Mouse (Mus musculus): Measurements from ENCODE around the gene Aifm2. TPM values are rescaled to one million over a fixed set of nuclear protein-coding genes. Genes with fewer than 3 reads are reported as not detected.

Gene Aifm2
- polyA plus RNA-seq (2014; fragmentation: Nextera tagmentation; extraction: Ambion mirVana), result 4.4 and 5.2 TPM in 2 replicates

GRCm38 (mm10) chr10:61714771-61715461, at the start of gene Aifm2:
Gene Aifm2 (plus strand): TSS chr10:61715263.
- Histone ChIP-seq H3K27me3 (replicated peaks; ENCODE audit: control insufficient read depth, insufficient read depth, low read length) (no peaks in the 10 kb centered on the region), H3K4me3 (ENCODE audit: low read depth, low read length) (peak within 1 kb of the TSS; percentile 42), H3K27ac (ENCODE audit: low read depth, low read length) (no peak within 1 kb of the TSS), H3K9ac (ENCODE audit: low read length) (peak within 1 kb of the TSS; percentile 55), H3K36me3 (ENCODE audit: control insufficient read depth, insufficient read depth, low read length) (no peaks in the 10 kb centered on the region), H3K4me2 (ENCODE audit: low read length) (peak within 1 kb of the TSS; percentile 78), H3K4me1 (ENCODE audit: control insufficient read depth, insufficient read depth, low read length) (peaks cover 3% of the 10 kb centered on the region; the same call in 1 of the 2 replicates), H3K9me3 (replicated peaks; ENCODE audit: control insufficient read depth, low read length) (no peaks in the 10 kb centered on the region)
- WGBS, result 15% methylated on average over 29 of the region's 36 CpGs
- DNase-seq (ENCODE audit: low spot score) (peak; percentile 44), ATAC-seq (peak; percentile 62)

GRCm38 (mm10) chr10:61665651-61666050, 49.4 kb upstream of the Aifm2 start:
- peaks cover 71% of the 10 kb centered on the region for H3K36me3 ChIP-seq (ENCODE audit: control insufficient read depth, insufficient read depth, low read length)

GRCm38 (mm10) chr10:61669289-61669688, 45.8 kb upstream of the Aifm2 start:
- DNase-seq (ENCODE audit: low spot score) (peak; percentile 56), ATAC-seq (peak; percentile 42; the same call in 1 of the 2 replicates)

More at GRCm38 (mm10) chr10:61665651-61666050, 49.4 kb upstream of the Aifm2 start:
- H3K4me1 ChIP-seq (ENCODE audit: control insufficient read depth, insufficient read depth, low read length), result 0 out of 2 replicates have a peak, but pooled peaks cover 6% of the 10 kb centered on the region
- H3K9ac ChIP-seq (ENCODE audit: low read length), result no peak overlapping the region
- H3K27me3 ChIP-seq (replicated peaks; ENCODE audit: control insufficient read depth, insufficient read depth, low read length), result no peaks in the 10 kb centered on the region
- H3K4me2 ChIP-seq (ENCODE audit: low read length), result no peak overlapping the region
- ATAC-seq (no peak), DNase-seq (ENCODE audit: low spot score) (no peak)
- 96% methylated on average over 3 of the region's 3 CpGs for WGBS
- H3K27ac ChIP-seq (ENCODE audit: low read depth, low read length), result no peak overlapping the region
- no peaks in the 10 kb centered on the region for H3K9me3 ChIP-seq (replicated peaks; ENCODE audit: control insufficient read depth, low read length)
- H3K4me3 ChIP-seq (ENCODE audit: low read depth, low read length), result no peak overlapping the region

GRCm38 (mm10) chr10:61669896-61670295, 45.2 kb upstream of the Aifm2 start:
- peaks cover 86% of the 10 kb centered on the region for H3K36me3 ChIP-seq (ENCODE audit: control insufficient read depth, insufficient read depth, low read length)
- no peaks in the 10 kb centered on the region for H3K9me3 ChIP-seq (replicated peaks; ENCODE audit: control insufficient read depth, low read length)
- no peaks in the 10 kb centered on the region for H3K27me3 ChIP-seq (replicated peaks; ENCODE audit: control insufficient read depth, insufficient read depth, low read length)
- H3K9ac ChIP-seq (ENCODE audit: low read length), result no peak overlapping the region
- H3K4me3 ChIP-seq (ENCODE audit: low read depth, low read length), result no peak overlapping the region
- no peaks in the 10 kb centered on the region for H3K4me1 ChIP-seq (ENCODE audit: control insufficient read depth, insufficient read depth, low read length)
- DNase-seq (ENCODE audit: low spot score), result no peak
- no peak for ATAC-seq
- no peak overlapping the region for H3K27ac ChIP-seq (ENCODE audit: low read depth, low read length)
- no peak overlapping the region for H3K4me2 ChIP-seq (ENCODE audit: low read length)

More at GRCm38 (mm10) chr10:61669289-61669688, 45.8 kb upstream of the Aifm2 start:
- 36% methylated on average over 7 of the region's 7 CpGs for WGBS
- H3K9me3 ChIP-seq (replicated peaks; ENCODE audit: control insufficient read depth, low read length), result no peaks in the 10 kb centered on the region
- no peaks in the 10 kb centered on the region for H3K4me1 ChIP-seq (ENCODE audit: control insufficient read depth, insufficient read depth, low read length)
- no peak overlapping the region for H3K27ac ChIP-seq (ENCODE audit: low read depth, low read length)
- H3K4me2 ChIP-seq (ENCODE audit: low read length), result no peak overlapping the region
- no peak overlapping the region for H3K9ac ChIP-seq (ENCODE audit: low read length)
- peaks cover 86% of the 10 kb centered on the region for H3K36me3 ChIP-seq (ENCODE audit: control insufficient read depth, insufficient read depth, low read length)
- H3K27me3 ChIP-seq (replicated peaks; ENCODE audit: control insufficient read depth, insufficient read depth, low read length), result no peaks in the 10 kb centered on the region
- H3K4me3 ChIP-seq (ENCODE audit: low read depth, low read length), result no peak overlapping the region

- H3K9ac ChIP-seq (ENCODE audit: low read length), result no peak overlapping the region
- no peaks in the 10 kb centered on the region for H3K27me3 ChIP-seq (replicated peaks; ENCODE audit: control insufficient read depth, insufficient read depth, low read length)
- WGBS, result 94% methylated on average over 3 of the region's 3 CpGs
- peaks cover 83% of the 10 kb centered on the region for H3K36me3 ChIP-seq (ENCODE audit: control insufficient read depth, insufficient read depth, low read length)
- no peak overlapping the region for H3K27ac ChIP-seq (ENCODE audit: low read depth, low read length)
- no peak overlapping the region for H3K4me3 ChIP-seq (ENCODE audit: low read depth, low read length)
- no peaks in the 10 kb centered on the region for H3K4me1 ChIP-seq (ENCODE audit: control insufficient read depth, insufficient read depth, low read length)
- no peak for ATAC-seq
- no peaks in the 10 kb centered on the region for H3K9me3 ChIP-seq (replicated peaks; ENCODE audit: control insufficient read depth, low read length)
- no peak overlapping the region for H3K4me2 ChIP-seq (ENCODE audit: low read length)
- DNase-seq (ENCODE audit: low spot score), result no peak
These were observed 44.3 kb upstream of the Aifm2 start for GRCm38 (mm10) chr10:61670758-61671157.

- Histone ChIP-seq H3K9ac (ENCODE audit: low read length) (no peak overlapping the region), H3K4me3 (ENCODE audit: low read depth, low read length) (no peak overlapping the region), H3K27ac (ENCODE audit: low read depth, low read length) (no peak overlapping the region), H3K4me2 (ENCODE audit: low read length) (no peak overlapping the region), H3K27me3 (replicated peaks; ENCODE audit: control insufficient read depth, insufficient read depth, low read length) (no peaks in the 10 kb centered on the region), H3K36me3 (ENCODE audit: control insufficient read depth, insufficient read depth, low read length) (peaks cover 47% of the 10 kb centered on the region), H3K9me3 (replicated peaks; ENCODE audit: control insufficient read depth, low read length) (no peaks in the 10 kb centered on the region), H3K4me1 (ENCODE audit: control insufficient read depth, insufficient read depth, low read length) (peaks cover 6% of the 10 kb centered on the region)
- WGBS, result 84% methylated on average over 3 of the region's 3 CpGs
- no peak for DNase-seq (ENCODE audit: low spot score)
- ATAC-seq, result no peak
These were observed 39.1 kb upstream of the Aifm2 start for GRCm38 (mm10) chr10:61675935-61676334.

GRCm38 (mm10) chr10:61679545-61679944, 35.5 kb upstream of the Aifm2 start:
- Histone ChIP-seq H3K9me3 (replicated peaks; ENCODE audit: control insufficient read depth, low read length) (no peaks in the 10 kb centered on the region), H3K4me3 (ENCODE audit: low read depth, low read length) (peak overlapping the region; percentile 93), H3K36me3 (ENCODE audit: control insufficient read depth, insufficient read depth, low read length) (peaks cover 14% of the 10 kb centered on the region), H3K27me3 (replicated peaks; ENCODE audit: control insufficient read depth, insufficient read depth, low read length) (no peaks in the 10 kb centered on the region), H3K9ac (ENCODE audit: low read length) (peak overlapping the region; percentile 95), H3K4me1 (ENCODE audit: control insufficient read depth, insufficient read depth, low read length) (peaks cover 12% of the 10 kb centered on the region), H3K4me2 (ENCODE audit: low read length) (peak overlapping the region; percentile 95), H3K27ac (ENCODE audit: low read depth, low read length) (peak overlapping the region; percentile 48; the same call in 1 of the 2 replicates)
- DNase-seq (ENCODE audit: low spot score), result no peak
- 35% methylated on average over 9 of the region's 9 CpGs for WGBS
- ATAC-seq, result peak; percentile 9

- WGBS, result 1% methylated on average over 84 of the region's 84 CpGs
- ATAC-seq, result peak; percentile 100
These were observed 34.8 kb upstream of the Aifm2 start, which contains the start of gene Sar1a for GRCm38 (mm10) chr10:61680015-61680913. Gene Sar1a (plus strand): TSS chr10:61680299.

More at GRCm38 (mm10) chr10:61680015-61680913, 34.8 kb upstream of the Aifm2 start, which contains the start of gene Sar1a:
- no peaks in the 10 kb centered on the region for H3K27me3 ChIP-seq (replicated peaks; ENCODE audit: control insufficient read depth, insufficient read depth, low read length)
- H3K9ac ChIP-seq (ENCODE audit: low read length), result peak within 1 kb of the TSS; percentile 95
- no peaks in the 10 kb centered on the region for H3K9me3 ChIP-seq (replicated peaks; ENCODE audit: control insufficient read depth, low read length)
- H3K36me3 ChIP-seq (ENCODE audit: control insufficient read depth, insufficient read depth, low read length), result peaks cover 12% of the 10 kb centered on the region
- peak within 1 kb of the TSS; percentile 93 for H3K4me3 ChIP-seq (ENCODE audit: low read depth, low read length)
- DNase-seq (ENCODE audit: low spot score), result peak; percentile 99
- H3K4me1 ChIP-seq (ENCODE audit: control insufficient read depth, insufficient read depth, low read length), result peaks cover 12% of the 10 kb centered on the region
- peak within 1 kb of the TSS; percentile 95 for H3K4me2 ChIP-seq (ENCODE audit: low read length)
- H3K27ac ChIP-seq (ENCODE audit: low read depth, low read length), result peak within 1 kb of the TSS; percentile 60; the same call in 1 of the 2 replicates
